Mouse (Mus musculus): ENCODE results near the gene Col8a2. TPM values are rescaled to one million over a fixed set of nuclear protein-coding genes. Genes with fewer than 3 reads are reported as not detected.

The Col8a2 gene
- total and polyA plus RNA-seq, 3 experiments: 0.05 TPM; not detected in 2

DNA sequence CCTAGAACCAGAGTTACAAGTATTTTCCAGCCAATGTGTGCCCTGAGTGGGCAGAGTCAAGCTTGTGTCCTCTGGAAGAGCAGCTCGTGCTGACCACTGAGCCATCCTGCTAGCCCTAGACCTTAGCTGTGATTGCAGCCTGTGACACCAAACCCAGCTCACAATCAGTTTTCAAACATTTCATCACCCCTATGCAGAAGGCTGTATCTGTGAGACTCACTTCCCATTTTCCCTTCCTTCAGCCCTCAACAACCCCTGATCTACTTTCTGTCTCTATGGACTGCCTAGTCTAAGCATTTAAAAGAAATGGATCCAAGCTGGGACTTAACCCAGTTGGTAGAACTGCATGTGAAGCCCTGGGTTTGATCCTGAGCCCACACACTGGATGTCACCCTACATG, 18.8 kb downstream of the Col8a2 start:
- peaks cover 7% of the 10 kb centered on the region; the same call in 1 of the 2 replicates for H3K4me1 ChIP-seq (ENCODE audit: insufficient read depth, low read depth, low read length)
- peaks cover 48% of the 10 kb centered on the region for H3K27me3 ChIP-seq (ENCODE audit: insufficient read depth, low read length)
- H3K9me3 ChIP-seq (replicated peaks): peaks cover 5% of the 10 kb centered on the region
- DNase-seq (ENCODE audit: low spot score) (no peak), ATAC-seq (ENCODE audit: extremely low read depth, insufficient number of reproducible peaks, low FRiP score, poor library complexity, severe bottlenecking) (no peak)
- no peak for TF ChIP-seq POLR2AphosphoS5 (IDR thresholded peaks at IDR 0.05; ENCODE audit: insufficient replicate concordance, low read depth, low read length)
- no peak for TF ChIP-seq GATA2 (IDR thresholded peaks at IDR 0.05; ENCODE audit: borderline replicate concordance, low read depth, low read length)
- TF ChIP-seq GATA1 (IDR thresholded peaks at IDR 0.05; ENCODE audit: borderline replicate concordance, low read length): no peak
- H3K36me3 ChIP-seq (replicated peaks): no peaks in the 10 kb centered on the region
- H3K4me3 ChIP-seq (ENCODE audit: low read depth, low read length): no peak overlapping the region

DNA sequence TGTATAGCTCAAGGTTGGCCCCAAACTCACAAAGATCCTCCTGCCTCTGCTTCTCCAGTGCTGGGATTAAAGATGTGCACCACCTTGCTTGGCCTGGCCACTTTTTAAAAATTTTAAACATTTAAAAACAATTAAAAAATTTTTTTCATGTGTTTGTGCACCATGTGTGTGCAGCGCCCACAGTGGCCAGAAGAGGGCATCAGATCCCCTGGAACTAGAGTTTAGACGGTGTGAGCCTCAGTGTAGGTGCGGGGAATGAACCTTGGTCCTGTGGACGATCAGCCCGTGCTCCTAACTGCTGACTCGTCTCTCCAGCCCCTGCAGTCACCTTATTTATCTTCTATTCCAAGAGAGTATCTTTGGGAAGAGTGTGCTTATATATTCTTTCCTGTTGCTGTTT, 19.5 kb downstream of the Col8a2 start:
- TF ChIP-seq POLR2AphosphoS5 (IDR thresholded peaks at IDR 0.05; ENCODE audit: insufficient replicate concordance, low read depth, low read length) (no peak), GATA2 (IDR thresholded peaks at IDR 0.05; ENCODE audit: borderline replicate concordance, low read depth, low read length) (no peak), GATA1 (IDR thresholded peaks at IDR 0.05; ENCODE audit: borderline replicate concordance, low read length) (no peak), TAL1 (conservative IDR thresholded peaks at IDR 0.05; ENCODE audit: low read depth, low read length) (no peak), CTCF (IDR thresholded peaks at IDR 0.05; ENCODE audit: low read depth, low read length) (no peak)
- peaks cover 5% of the 10 kb centered on the region for H3K9me3 ChIP-seq (replicated peaks)
- ATAC-seq (ENCODE audit: extremely low read depth, insufficient number of reproducible peaks, low FRiP score, poor library complexity, severe bottlenecking) (no peak), DNase-seq (ENCODE audit: low spot score) (no peak)
- peaks cover 42% of the 10 kb centered on the region for H3K27me3 ChIP-seq (ENCODE audit: insufficient read depth, low read length)
- peaks cover 5% of the 10 kb centered on the region; the same call in 1 of the 2 replicates for H3K4me1 ChIP-seq (ENCODE audit: insufficient read depth, low read depth, low read length)
- no peak overlapping the region for H3K4me3 ChIP-seq (ENCODE audit: low read depth, low read length)
- no peaks in the 10 kb centered on the region for H3K36me3 ChIP-seq (replicated peaks)

DNA sequence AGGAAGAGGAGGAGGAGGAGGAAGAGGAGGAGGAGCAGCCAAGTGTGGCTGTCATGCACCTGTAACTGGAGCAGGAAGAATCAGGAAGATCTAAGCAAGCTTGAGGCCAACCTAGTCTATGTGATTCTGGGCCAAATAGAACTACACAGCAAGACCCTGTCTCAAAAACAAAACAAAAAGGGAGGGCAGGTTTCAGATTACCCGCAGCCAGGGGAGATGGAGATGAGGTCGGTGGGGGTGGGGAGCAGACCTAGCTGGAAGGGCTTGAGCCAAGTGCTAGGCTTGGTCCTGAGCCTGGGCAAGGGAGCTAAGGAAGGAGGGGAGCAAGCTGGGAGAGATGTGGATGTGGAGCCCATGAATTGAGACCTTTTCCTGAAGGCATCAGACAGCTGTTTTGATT, 20.2 kb downstream of the Col8a2 start:
- peaks cover 5% of the 10 kb centered on the region for H3K9me3 ChIP-seq (replicated peaks)
- no peak for DNase-seq (ENCODE audit: low spot score)
- no peak for ATAC-seq (ENCODE audit: extremely low read depth, insufficient number of reproducible peaks, low FRiP score, poor library complexity, severe bottlenecking)
- H3K4me1 ChIP-seq (ENCODE audit: insufficient read depth, low read depth, low read length): peaks cover 4% of the 10 kb centered on the region; the same call in 1 of the 2 replicates
- no peak overlapping the region for H3K4me3 ChIP-seq (ENCODE audit: low read depth, low read length)
- H3K36me3 ChIP-seq (replicated peaks): no peaks in the 10 kb centered on the region
- H3K27me3 ChIP-seq (ENCODE audit: insufficient read depth, low read length): peaks cover 34% of the 10 kb centered on the region
- no peak for TF ChIP-seq TAL1 (conservative IDR thresholded peaks at IDR 0.05; ENCODE audit: low read depth, low read length)
- TF ChIP-seq GATA2 (IDR thresholded peaks at IDR 0.05; ENCODE audit: borderline replicate concordance, low read depth, low read length): no peak
- no peak for TF ChIP-seq POLR2AphosphoS5 (IDR thresholded peaks at IDR 0.05; ENCODE audit: insufficient replicate concordance, low read depth, low read length)
- TF ChIP-seq GATA1 (IDR thresholded peaks at IDR 0.05; ENCODE audit: borderline replicate concordance, low read length): no peak
- TF ChIP-seq CTCF (IDR thresholded peaks at IDR 0.05; ENCODE audit: low read depth, low read length): no peak

DNA sequence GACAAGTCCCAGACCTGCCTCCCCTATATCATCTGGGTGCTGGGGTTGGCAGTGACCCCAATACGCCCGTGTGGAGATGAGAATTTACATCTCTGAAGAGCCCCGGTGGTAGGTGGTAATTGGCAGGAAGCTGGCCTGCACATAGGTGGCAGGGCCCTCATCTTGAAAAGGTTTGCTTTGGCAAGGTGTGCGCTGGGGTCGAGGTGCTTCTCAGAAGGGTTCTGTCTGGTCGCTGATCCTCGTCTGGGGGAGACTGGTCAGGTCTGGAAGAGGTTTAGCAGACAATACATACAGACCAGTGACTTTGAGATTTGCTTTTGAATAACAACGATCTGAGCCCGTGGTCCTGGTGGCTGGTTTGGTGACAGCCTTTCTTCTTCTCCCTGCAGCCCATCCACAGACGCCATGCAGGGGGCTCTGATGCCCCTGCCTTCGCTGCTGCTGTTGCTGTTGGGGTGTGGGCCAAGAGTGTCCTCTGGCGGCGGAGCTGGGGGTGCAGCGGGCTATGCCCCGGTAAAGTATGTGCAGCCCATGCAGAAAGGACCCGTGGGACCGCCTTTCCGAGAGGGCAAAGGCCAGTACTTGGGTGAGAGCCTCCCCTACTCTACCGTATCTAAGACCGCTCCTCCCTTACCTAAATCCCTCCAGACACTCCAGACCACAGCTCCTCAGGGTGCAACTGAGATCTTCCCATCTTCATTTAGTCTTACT, 22.8 kb downstream of the Col8a2 start:
- no peak overlapping the region for H3K4me3 ChIP-seq (ENCODE audit: low read depth, low read length)
- peaks cover 4% of the 10 kb centered on the region; the same call in 1 of the 2 replicates for H3K4me1 ChIP-seq (ENCODE audit: insufficient read depth, low read depth, low read length)
- no peak for DNase-seq (ENCODE audit: low spot score)
- peaks cover 20% of the 10 kb centered on the region for H3K27me3 ChIP-seq (ENCODE audit: insufficient read depth, low read length)
- TF ChIP-seq TAL1 (conservative IDR thresholded peaks at IDR 0.05; ENCODE audit: low read depth, low read length): no peak
- no peak for TF ChIP-seq GATA2 (IDR thresholded peaks at IDR 0.05; ENCODE audit: borderline replicate concordance, low read depth, low read length)
- no peak for TF ChIP-seq CTCF (IDR thresholded peaks at IDR 0.05; ENCODE audit: low read depth, low read length)
- TF ChIP-seq POLR2AphosphoS5 (IDR thresholded peaks at IDR 0.05; ENCODE audit: insufficient replicate concordance, low read depth, low read length): no peak
- TF ChIP-seq GATA1 (IDR thresholded peaks at IDR 0.05; ENCODE audit: borderline replicate concordance, low read length): no peak
- H3K9me3 ChIP-seq (replicated peaks): peaks cover 5% of the 10 kb centered on the region
- peaks cover 9% of the 10 kb centered on the region for H3K36me3 ChIP-seq (replicated peaks)
- ATAC-seq (ENCODE audit: extremely low read depth, insufficient number of reproducible peaks, low FRiP score, poor library complexity, severe bottlenecking): no peak

DNA sequence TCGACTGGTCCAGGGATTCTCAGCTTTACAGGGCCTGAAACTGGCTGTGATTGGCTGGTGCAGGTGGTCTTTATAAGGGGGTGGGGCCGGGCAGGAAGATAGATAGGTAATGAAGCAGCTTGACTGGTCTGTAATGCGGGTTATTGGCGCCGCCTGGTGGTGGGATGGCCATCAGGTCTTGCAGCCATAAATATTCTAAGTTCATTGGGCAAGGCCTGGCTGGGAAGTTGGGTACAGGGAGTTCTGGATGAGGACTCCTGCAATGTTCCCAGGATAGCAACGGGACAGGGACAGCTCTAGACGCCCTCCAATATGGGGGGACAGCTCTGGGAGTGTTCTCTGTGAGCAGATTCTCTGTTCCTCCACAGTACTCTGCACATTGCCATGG, 23.3 kb downstream of the Col8a2 start:
- Histone ChIP-seq H3K4me3 (ENCODE audit: low read depth, low read length) (no peak overlapping the region), H3K4me1 (ENCODE audit: insufficient read depth, low read depth, low read length) (peaks cover 4% of the 10 kb centered on the region; the same call in 1 of the 2 replicates), H3K27me3 (ENCODE audit: insufficient read depth, low read length) (peaks cover 18% of the 10 kb centered on the region), H3K9me3 (replicated peaks) (peaks cover 5% of the 10 kb centered on the region), H3K36me3 (replicated peaks) (peaks cover 15% of the 10 kb centered on the region)
- DNase-seq (ENCODE audit: low spot score) (peak; percentile 58), ATAC-seq (ENCODE audit: extremely low read depth, insufficient number of reproducible peaks, low FRiP score, poor library complexity, severe bottlenecking) (no peak; the same call in 1 of the 2 replicates)
- TF ChIP-seq TAL1 (conservative IDR thresholded peaks at IDR 0.05; ENCODE audit: low read depth, low read length) (no peak), CTCF (IDR thresholded peaks at IDR 0.05; ENCODE audit: low read depth, low read length) (peak; percentile 64), GATA1 (IDR thresholded peaks at IDR 0.05; ENCODE audit: borderline replicate concordance, low read length) (no peak), GATA2 (IDR thresholded peaks at IDR 0.05; ENCODE audit: borderline replicate concordance, low read depth, low read length) (no peak), POLR2AphosphoS5 (IDR thresholded peaks at IDR 0.05; ENCODE audit: insufficient replicate concordance, low read depth, low read length) (no peak)

DNA sequence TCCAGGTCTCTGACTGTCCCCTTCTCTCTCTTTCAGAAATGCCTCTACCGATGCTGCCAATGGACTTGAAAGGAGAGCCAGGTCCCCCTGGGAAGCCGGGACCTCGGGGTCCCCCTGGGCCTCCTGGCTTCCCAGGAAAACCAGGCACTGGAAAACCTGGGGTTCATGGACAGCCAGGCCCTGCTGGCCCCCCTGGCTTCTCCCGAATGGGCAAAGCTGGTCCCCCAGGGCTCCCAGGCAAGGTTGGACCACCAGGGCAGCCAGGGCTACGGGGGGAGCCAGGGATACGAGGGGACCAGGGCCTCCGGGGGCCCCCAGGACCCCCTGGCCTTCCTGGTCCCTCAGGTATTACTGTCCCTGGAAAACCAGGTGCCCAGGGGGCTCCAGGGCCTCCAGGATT, 23.8 kb downstream of the Col8a2 start:
- Histone ChIP-seq H3K36me3 (replicated peaks) (peaks cover 18% of the 10 kb centered on the region), H3K9me3 (replicated peaks) (peaks cover 5% of the 10 kb centered on the region), H3K4me1 (ENCODE audit: insufficient read depth, low read depth, low read length) (peaks cover 4% of the 10 kb centered on the region; the same call in 1 of the 2 replicates), H3K4me3 (ENCODE audit: low read depth, low read length) (no peak overlapping the region), H3K27me3 (ENCODE audit: insufficient read depth, low read length) (peaks cover 17% of the 10 kb centered on the region)
- DNase-seq (ENCODE audit: low spot score) (no peak), ATAC-seq (ENCODE audit: extremely low read depth, insufficient number of reproducible peaks, low FRiP score, poor library complexity, severe bottlenecking) (no peak)
- TF ChIP-seq CTCF (IDR thresholded peaks at IDR 0.05; ENCODE audit: low read depth, low read length) (no peak), GATA2 (IDR thresholded peaks at IDR 0.05; ENCODE audit: borderline replicate concordance, low read depth, low read length) (no peak), GATA1 (IDR thresholded peaks at IDR 0.05; ENCODE audit: borderline replicate concordance, low read length) (no peak), POLR2AphosphoS5 (IDR thresholded peaks at IDR 0.05; ENCODE audit: insufficient replicate concordance, low read depth, low read length) (no peak), TAL1 (conservative IDR thresholded peaks at IDR 0.05; ENCODE audit: low read depth, low read length) (no peak)
